Mouse (Mus musculus): ENCODE data around the gene Rcor2. TPM values are rescaled to one million over a fixed set of nuclear protein-coding genes. Genes with fewer than 3 reads are reported as not detected.

Gene Rcor2
- polyA plus RNA-seq (2014; fragmentation: Nextera tagmentation; extraction: Ambion mirVana): 12.0 and 13.4 TPM in 2 replicates

- H3K36me3 ChIP-seq (replicated peaks; ENCODE audit: control insufficient read depth, insufficient read depth): peaks cover 17% of the 10 kb centered on the region
- H3K9ac ChIP-seq: peak within 1 kb of the TSS; percentile 80
- H3K4me3 ChIP-seq (replicated peaks; ENCODE audit: low read length): peak within 1 kb of the TSS; percentile 88
- no peaks in the 10 kb centered on the region for H3K9me3 ChIP-seq (ENCODE audit: control insufficient read depth, low read length)
- peak; percentile 49 for ATAC-seq (ENCODE audit: low FRiP score)
- no peaks in the 10 kb centered on the region for H3K27me3 ChIP-seq (ENCODE audit: control insufficient read depth, insufficient read depth, low read length)
- peak within 1 kb of the TSS; percentile 95 for H3K27ac ChIP-seq
- H3K4me2 ChIP-seq (replicated peaks): peak within 1 kb of the TSS; percentile 66
- DNase-seq (ENCODE audit: low spot score): peak; percentile 68
- 0% methylated on average over 23 of the region's 28 CpGs for WGBS
- peaks cover 51% of the 10 kb centered on the region for H3K4me1 ChIP-seq (replicated peaks; ENCODE audit: control insufficient read depth, insufficient read depth, low read length)
These were observed at the start of gene Rcor2 for GRCm38 (mm10) chr19:7267091-7267741. Rcor2 (plus strand) TSS chr19:7267325.

GRCm38 (mm10) chr19:7217926-7218267 is 49.2 kb upstream of the Rcor2 start:
- ATAC-seq (ENCODE audit: low FRiP score) (no peak; the same call in 1 of the 2 replicates), DNase-seq (ENCODE audit: low spot score) (no peak)
- WGBS: 9% methylated on average over 6 of the region's 6 CpGs
- Histone ChIP-seq H3K27me3 (ENCODE audit: control insufficient read depth, insufficient read depth, low read length) (no peaks in the 10 kb centered on the region), H3K27ac (no peak overlapping the region), H3K9ac (no peak overlapping the region), H3K4me1 (replicated peaks; ENCODE audit: control insufficient read depth, insufficient read depth, low read length) (peaks cover 20% of the 10 kb centered on the region), H3K4me2 (replicated peaks) (peak overlapping the region; percentile 78), H3K4me3 (replicated peaks; ENCODE audit: low read length) (peak overlapping the region; percentile 68), H3K36me3 (replicated peaks; ENCODE audit: control insufficient read depth, insufficient read depth) (peaks cover 22% of the 10 kb centered on the region), H3K9me3 (ENCODE audit: control insufficient read depth, low read length) (no peaks in the 10 kb centered on the region)

- 95% methylated on average over 5 of the region's 5 CpGs for WGBS
These were observed 48.4 kb upstream of the Rcor2 start for GRCm38 (mm10) chr19:7218753-7219152.

GRCm38 (mm10) chr19:7222196-7222595 is 44.9 kb upstream of the Rcor2 start:
- no peak overlapping the region for H3K4me2 ChIP-seq (replicated peaks)
- no peak overlapping the region for H3K27ac ChIP-seq
- 0 out of 2 replicates have a peak, but pooled peaks cover 3% of the 10 kb centered on the region for H3K4me1 ChIP-seq (replicated peaks; ENCODE audit: control insufficient read depth, insufficient read depth, low read length)
- no peaks in the 10 kb centered on the region for H3K27me3 ChIP-seq (ENCODE audit: control insufficient read depth, insufficient read depth, low read length)
- ATAC-seq (ENCODE audit: low FRiP score) (no peak), DNase-seq (ENCODE audit: low spot score) (no peak)
- 85% methylated on average over 6 of the region's 6 CpGs for WGBS
- no peaks in the 10 kb centered on the region for H3K9me3 ChIP-seq (ENCODE audit: control insufficient read depth, low read length)
- peaks cover 20% of the 10 kb centered on the region for H3K36me3 ChIP-seq (replicated peaks; ENCODE audit: control insufficient read depth, insufficient read depth)
- no peak overlapping the region for H3K9ac ChIP-seq
- no peak overlapping the region for H3K4me3 ChIP-seq (replicated peaks; ENCODE audit: low read length)

More at GRCm38 (mm10) chr19:7218753-7219152, 48.4 kb upstream of the Rcor2 start:
- no peaks in the 10 kb centered on the region for H3K27me3 ChIP-seq (ENCODE audit: control insufficient read depth, insufficient read depth, low read length)
- H3K9ac ChIP-seq: no peak overlapping the region
- H3K4me3 ChIP-seq (replicated peaks; ENCODE audit: low read length): no peak overlapping the region
- H3K9me3 ChIP-seq (ENCODE audit: control insufficient read depth, low read length): no peaks in the 10 kb centered on the region
- no peak for ATAC-seq (ENCODE audit: low FRiP score)
- no peak for DNase-seq (ENCODE audit: low spot score)
- peaks cover 22% of the 10 kb centered on the region for H3K36me3 ChIP-seq (replicated peaks; ENCODE audit: control insufficient read depth, insufficient read depth)
- no peak overlapping the region for H3K27ac ChIP-seq
- no peak overlapping the region for H3K4me2 ChIP-seq (replicated peaks)
- H3K4me1 ChIP-seq (replicated peaks; ENCODE audit: control insufficient read depth, insufficient read depth, low read length): peaks cover 20% of the 10 kb centered on the region

- no peak overlapping the region for H3K27ac ChIP-seq
- no peak overlapping the region for H3K9ac ChIP-seq
- no peak for ATAC-seq (ENCODE audit: low FRiP score)
- DNase-seq (ENCODE audit: low spot score): no peak
- no peaks in the 10 kb centered on the region for H3K9me3 ChIP-seq (ENCODE audit: control insufficient read depth, low read length)
- H3K4me2 ChIP-seq (replicated peaks): no peak overlapping the region
- no peak overlapping the region for H3K4me3 ChIP-seq (replicated peaks; ENCODE audit: low read length)
- no peaks in the 10 kb centered on the region for H3K4me1 ChIP-seq (replicated peaks; ENCODE audit: control insufficient read depth, insufficient read depth, low read length)
- peaks cover 33% of the 10 kb centered on the region for H3K36me3 ChIP-seq (replicated peaks; ENCODE audit: control insufficient read depth, insufficient read depth)
- H3K27me3 ChIP-seq (ENCODE audit: control insufficient read depth, insufficient read depth, low read length): no peaks in the 10 kb centered on the region
These were observed 43.6 kb upstream of the Rcor2 start for GRCm38 (mm10) chr19:7223488-7223887.

DNA sequence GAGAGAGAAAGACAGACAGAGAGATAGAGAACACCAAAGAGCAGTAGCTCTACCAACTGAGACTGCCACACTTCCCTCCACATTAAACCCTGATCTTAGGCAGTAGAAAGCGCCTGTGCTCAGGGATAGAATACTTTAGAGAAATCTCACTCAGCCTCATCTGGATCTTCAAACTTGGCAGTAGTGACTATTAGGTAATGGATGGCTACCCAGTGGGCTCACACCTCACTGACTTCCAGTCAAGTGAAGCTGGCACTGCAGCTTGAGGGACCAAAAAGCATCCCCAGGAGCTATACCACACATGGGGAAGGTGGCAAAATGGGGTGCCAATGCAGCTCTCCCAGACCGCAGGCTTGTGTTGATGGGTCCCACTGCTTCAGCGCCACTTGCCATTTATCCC is 42.9 kb upstream of the Rcor2 start:
- 92% methylated on average over 3 of the region's 3 CpGs for whole genome bisulfite sequencing
- Histone ChIP-seq H3K27ac (no peak overlapping the region), H3K4me1 (replicated peaks; ENCODE audit: control insufficient read depth, insufficient read depth, low read length) (no peaks in the 10 kb centered on the region), H3K9me3 (ENCODE audit: control insufficient read depth, low read length) (no peaks in the 10 kb centered on the region), H3K4me3 (replicated peaks; ENCODE audit: low read length) (no peak overlapping the region), H3K36me3 (replicated peaks; ENCODE audit: control insufficient read depth, insufficient read depth) (peaks cover 40% of the 10 kb centered on the region), H3K27me3 (ENCODE audit: control insufficient read depth, insufficient read depth, low read length) (no peaks in the 10 kb centered on the region), H3K9ac (no peak overlapping the region), H3K4me2 (replicated peaks) (no peak overlapping the region)
- ATAC-seq (ENCODE audit: low FRiP score) (no peak), DNase-seq (ENCODE audit: low spot score) (no peak)

GRCm38 (mm10) chr19:7225096-7225690 is 41.9 kb upstream of the Rcor2 start:
- H3K27ac ChIP-seq: no peak overlapping the region
- 85% methylated on average over 9 of the region's 9 CpGs for WGBS
- no peaks in the 10 kb centered on the region for H3K4me1 ChIP-seq (replicated peaks; ENCODE audit: control insufficient read depth, insufficient read depth, low read length)

GRCm38 (mm10) chr19:7226511-7226914 is 40.6 kb upstream of the Rcor2 start:
- Histone ChIP-seq H3K4me1 (replicated peaks; ENCODE audit: control insufficient read depth, insufficient read depth, low read length) (no peaks in the 10 kb centered on the region), H3K9ac (no peak overlapping the region), H3K4me2 (replicated peaks) (no peak overlapping the region), H3K9me3 (ENCODE audit: control insufficient read depth, low read length) (no peaks in the 10 kb centered on the region), H3K27ac (no peak overlapping the region), H3K4me3 (replicated peaks; ENCODE audit: low read length) (no peak overlapping the region), H3K36me3 (replicated peaks; ENCODE audit: control insufficient read depth, insufficient read depth) (peaks cover 63% of the 10 kb centered on the region), H3K27me3 (ENCODE audit: control insufficient read depth, insufficient read depth, low read length) (no peaks in the 10 kb centered on the region)
- no peak for DNase-seq (ENCODE audit: low spot score)
- 75% methylated on average over 6 of the region's 6 CpGs for WGBS
- ATAC-seq (ENCODE audit: low FRiP score): no peak

More at GRCm38 (mm10) chr19:7225096-7225690, 41.9 kb upstream of the Rcor2 start:
- H3K27me3 ChIP-seq (ENCODE audit: control insufficient read depth, insufficient read depth, low read length): no peaks in the 10 kb centered on the region
- no peak for ATAC-seq (ENCODE audit: low FRiP score)
- no peak for DNase-seq (ENCODE audit: low spot score)
- H3K9me3 ChIP-seq (ENCODE audit: control insufficient read depth, low read length): no peaks in the 10 kb centered on the region
- H3K9ac ChIP-seq: no peak overlapping the region
- no peak overlapping the region for H3K4me2 ChIP-seq (replicated peaks)
- H3K36me3 ChIP-seq (replicated peaks; ENCODE audit: control insufficient read depth, insufficient read depth): peaks cover 50% of the 10 kb centered on the region
- H3K4me3 ChIP-seq (replicated peaks; ENCODE audit: low read length): no peak overlapping the region

GRCm38 (mm10) chr19:7234537-7235221 is 32.4 kb upstream of the Rcor2 start:
- DNase-seq (ENCODE audit: low spot score) (peak; percentile 77), ATAC-seq (ENCODE audit: low FRiP score) (peak; percentile 88)
- Histone ChIP-seq H3K4me2 (replicated peaks) (no peak overlapping the region), H3K9me3 (ENCODE audit: control insufficient read depth, low read length) (no peaks in the 10 kb centered on the region), H3K9ac (no peak overlapping the region), H3K36me3 (replicated peaks; ENCODE audit: control insufficient read depth, insufficient read depth) (peaks cover 56% of the 10 kb centered on the region), H3K27ac (no peak overlapping the region), H3K27me3 (ENCODE audit: control insufficient read depth, insufficient read depth, low read length) (no peaks in the 10 kb centered on the region), H3K4me1 (replicated peaks; ENCODE audit: control insufficient read depth, insufficient read depth, low read length) (peaks cover 7% of the 10 kb centered on the region; the same call in 1 of the 2 replicates), H3K4me3 (replicated peaks; ENCODE audit: low read length) (no peak overlapping the region)
- 48% methylated on average over 8 of the region's 8 CpGs for WGBS
